Mouse (Mus musculus) olfactory bulb, adult 2 months (tissue): ENCODE measurements at regions not wholly inside any gene's neighbourhood (a gene's known extent, or its start where the extent isn't known, plus 50 kb on each side); places are given as distances from the start of the nearest gene placed in this dataset.

Experiments used
- CTCF ChIP-seq: fragments of 200-500 bp; IDR thresholded peaks from 2 replicates; pipeline ENCODE4 v1.5.1; 2012; ENCODE audit warnings: low read depth, mild to moderate bottlenecking, low read length, moderate library complexity; ENCODE audit not compliant: insufficient read depth
- POLR2A ChIP-seq: fragments of 200-500 bp; IDR thresholded peaks from 2 replicates; pipeline ENCODE4 v1.6.1; 2012; ENCODE audit warnings: mild to moderate bottlenecking, low read depth, low read length, moderate library complexity; ENCODE audit not compliant: insufficient read depth

GRCm38 (mm10) chr10:21465806-21466377 is 88.8 kb downstream of the Aldh8a1 start:
- TF ChIP-seq CTCF (no peak), POLR2A (no peak)
